Mouse (Mus musculus): ENCODE results near the gene Prss32.
A peak's percentile ranks its signal among the peaks of the same experiment; 100 is the strongest.
"Not testable (repeated sequence)": the region's sequence is repeated elsewhere in the genome, so short reads cannot be mapped to it uniquely, and the experiment has no call there.

The Prss32 gene

DNA sequence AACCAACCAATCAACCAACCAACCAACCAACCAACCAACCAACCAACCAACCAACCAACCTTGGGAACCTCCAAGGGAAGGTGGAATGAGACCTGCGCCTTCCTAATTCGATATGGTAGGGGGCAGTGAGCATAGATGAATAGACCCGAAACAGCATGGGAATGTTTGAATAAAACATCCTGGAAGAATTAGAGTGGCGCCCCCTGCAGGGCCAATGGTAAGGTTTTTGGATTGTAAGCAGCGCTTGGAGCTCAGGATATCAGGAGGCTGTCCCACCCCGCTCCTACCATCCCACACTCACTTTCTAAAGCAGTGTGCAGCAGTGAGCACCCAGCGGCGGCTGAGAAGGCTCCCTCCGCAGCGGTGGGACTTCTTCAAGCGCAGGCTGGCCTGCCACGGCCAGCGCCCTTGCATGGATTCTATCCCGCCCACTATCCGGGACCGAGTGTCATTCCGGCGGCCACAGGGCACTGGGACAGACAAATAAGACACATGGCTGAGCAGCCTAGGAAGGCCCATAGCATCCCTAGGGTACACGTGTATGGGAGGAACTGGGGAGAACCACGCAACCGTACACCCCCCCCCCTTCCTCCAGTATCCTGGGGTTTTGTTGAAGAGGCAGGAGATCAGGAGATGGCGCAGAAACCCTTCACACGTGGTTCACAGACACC lies 379 bp upstream of the Prss32 start:
- DNase-seq: no peak

DNA sequence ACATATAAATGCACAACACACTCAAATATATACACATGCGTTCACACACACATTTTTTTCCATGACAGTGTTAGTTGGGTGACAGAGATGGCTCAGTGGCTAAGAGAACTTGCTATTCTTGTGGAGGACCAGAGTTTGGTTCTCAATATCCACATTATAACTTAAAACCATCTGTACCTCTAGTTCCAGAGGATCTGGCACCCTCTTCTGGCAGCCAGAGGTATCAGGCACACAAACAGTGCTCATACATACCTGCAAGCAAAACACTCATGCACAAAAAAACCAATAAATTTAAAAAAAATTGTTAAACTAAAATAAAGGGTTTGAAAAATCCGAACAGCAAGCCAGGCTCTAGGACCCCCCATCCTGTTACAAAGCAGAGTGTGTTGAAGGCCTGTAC lies 6.4 kb downstream of the Prss32 start:
- no peak for DNase-seq

DNA sequence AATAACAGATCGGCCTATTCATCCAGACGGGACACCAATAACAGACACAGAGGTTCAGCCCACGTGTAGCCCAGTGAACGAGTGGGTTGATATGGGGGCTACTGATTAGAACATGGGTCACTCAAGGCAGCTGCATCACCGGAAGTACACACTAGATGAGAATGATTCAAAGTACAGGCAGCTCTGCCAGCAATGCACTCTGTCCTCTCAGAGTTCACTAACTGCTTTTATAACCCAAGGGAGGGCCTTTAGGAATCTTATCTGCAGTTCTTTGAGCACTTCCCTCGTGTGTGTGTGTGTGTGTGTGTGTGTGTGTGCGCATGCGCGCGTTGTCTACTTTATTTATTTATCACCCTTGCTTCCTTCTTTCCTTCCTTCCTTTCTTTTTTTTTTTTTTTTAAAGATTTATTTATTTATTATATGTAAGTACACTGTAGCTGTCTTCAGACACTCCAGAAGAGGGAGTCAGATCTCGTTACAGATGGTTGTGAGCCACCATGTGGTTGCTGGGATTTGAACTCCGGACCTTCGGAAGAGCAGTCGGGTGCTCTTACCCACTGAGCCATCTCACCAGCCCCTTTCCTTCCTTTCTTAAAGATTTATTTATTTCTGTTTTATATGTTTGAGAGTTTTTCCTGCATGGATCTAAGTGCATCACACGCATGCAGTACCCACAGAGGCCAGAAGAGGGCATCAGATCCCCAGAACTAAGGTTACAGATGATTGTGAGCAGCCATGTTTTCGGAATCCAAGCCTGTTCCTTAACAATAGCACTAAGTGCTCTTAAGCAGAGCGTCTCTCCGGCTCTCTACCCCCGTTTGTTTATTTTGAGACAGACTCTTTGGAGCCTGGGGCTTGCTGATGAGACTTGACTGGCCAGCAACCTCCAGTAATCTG lies 7.4 kb downstream of the Prss32 start:
- DNase-seq: peak; percentile 49 to 67

DNA sequence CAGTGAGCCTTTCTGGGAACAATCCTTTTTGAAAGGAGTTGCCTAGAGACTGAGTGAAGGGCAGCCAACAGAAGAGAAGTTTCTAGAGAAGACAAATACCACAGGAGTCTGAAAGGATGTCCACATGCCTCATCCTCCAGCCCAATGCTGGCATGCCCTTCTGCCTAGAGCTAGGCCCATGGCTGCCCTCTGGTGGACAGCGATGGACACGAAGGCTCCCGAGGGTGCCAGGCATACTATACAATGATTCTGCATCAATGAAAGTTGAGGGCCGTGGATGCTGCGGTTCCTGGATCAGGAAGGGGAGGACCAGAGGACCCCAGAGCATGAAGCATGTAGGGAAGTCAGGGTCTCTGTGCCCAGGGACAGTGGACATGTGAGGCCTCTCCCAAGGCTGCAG lies 9.6 kb downstream of the Prss32 start:
- DNase-seq: peak; percentile 12 to 20

DNA sequence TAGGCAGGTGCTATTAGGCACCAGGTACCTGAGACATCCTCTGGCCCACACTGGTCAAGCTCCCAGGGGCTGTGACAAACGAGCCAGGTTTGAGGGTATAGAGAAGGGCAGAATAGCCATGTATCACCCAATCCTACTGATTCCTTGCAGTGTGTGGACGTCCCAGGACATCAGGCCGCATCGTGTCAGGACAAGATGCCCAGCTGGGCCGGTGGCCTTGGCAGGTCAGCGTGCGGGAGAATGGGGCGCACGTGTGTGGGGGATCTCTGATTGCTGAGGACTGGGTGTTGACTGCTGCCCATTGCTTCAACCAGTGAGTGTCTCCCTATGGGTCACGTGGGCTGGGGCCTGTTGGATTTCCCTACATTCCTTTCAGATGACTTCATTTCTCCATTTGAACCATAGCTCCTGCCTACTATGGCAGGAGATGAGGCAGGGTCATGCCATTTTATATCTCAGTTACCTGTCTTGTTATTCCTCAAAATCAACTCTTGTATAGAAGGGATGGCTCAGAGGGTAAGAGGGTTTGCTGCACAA lies 10.6 kb downstream of the Prss32 start:
- no peak for DNase-seq

DNA sequence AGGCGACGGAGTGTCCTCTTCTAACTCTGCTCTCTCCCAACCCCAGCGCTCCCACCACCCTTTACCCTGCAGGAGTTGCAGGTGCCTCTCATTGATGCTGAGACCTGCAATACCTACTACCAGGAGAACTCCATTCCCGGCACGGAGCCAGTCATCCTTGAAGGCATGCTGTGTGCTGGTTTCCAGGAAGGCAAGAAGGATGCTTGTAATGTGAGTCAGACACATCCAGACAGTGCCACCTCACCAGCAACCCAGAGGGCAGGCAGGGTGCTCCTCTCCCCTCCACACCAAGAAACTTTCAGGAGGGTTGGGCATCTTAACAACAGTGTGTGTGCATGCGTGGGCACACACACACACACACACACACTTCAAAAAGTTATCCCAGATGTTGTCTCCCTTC lies 13.5 kb downstream of the Prss32 start:
- DNase-seq: no peak

DNA sequence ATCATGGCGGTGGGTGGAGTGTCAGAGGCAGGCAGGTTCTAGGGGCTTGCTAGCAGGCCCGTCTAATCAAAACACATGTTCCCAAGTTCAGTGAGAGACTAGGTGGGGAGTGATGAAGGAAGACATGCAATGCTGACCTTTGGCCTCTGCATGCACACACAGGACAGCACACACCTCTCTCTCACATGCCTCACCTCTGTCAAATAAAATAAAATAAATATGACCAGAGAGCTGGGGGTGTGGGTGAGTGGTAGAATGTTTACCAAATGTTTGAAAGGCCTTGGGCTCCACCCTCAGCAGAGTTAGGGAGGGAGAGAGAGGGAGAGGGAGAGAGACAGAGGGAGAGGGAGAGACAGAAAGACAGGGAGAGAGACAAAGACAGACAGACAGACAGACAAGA lies 14.3 kb downstream of the Prss32 start:
- DNase-seq: no peak

DNA sequence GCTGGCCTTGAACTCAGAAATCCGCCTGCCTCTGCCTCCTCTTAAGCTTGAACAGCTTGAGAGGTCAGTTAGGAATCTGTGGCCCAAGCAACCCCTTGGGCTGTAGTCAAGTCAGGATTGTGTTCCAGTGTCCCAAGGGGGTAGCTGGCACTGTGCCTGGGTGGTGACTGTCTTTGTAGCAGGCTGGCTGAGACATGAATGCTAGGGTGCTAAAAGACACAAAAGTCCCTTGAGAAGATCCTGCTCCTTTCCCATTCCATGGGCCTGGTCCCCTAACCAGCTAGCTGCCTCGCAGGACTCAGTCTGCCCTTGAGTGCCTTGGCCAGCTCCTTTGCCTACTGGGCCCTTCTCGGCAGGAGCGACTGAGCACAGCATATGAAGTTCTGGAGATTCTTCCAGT lies 19.3 kb downstream of the Prss32 start:
- no peak for DNase-seq

DNA sequence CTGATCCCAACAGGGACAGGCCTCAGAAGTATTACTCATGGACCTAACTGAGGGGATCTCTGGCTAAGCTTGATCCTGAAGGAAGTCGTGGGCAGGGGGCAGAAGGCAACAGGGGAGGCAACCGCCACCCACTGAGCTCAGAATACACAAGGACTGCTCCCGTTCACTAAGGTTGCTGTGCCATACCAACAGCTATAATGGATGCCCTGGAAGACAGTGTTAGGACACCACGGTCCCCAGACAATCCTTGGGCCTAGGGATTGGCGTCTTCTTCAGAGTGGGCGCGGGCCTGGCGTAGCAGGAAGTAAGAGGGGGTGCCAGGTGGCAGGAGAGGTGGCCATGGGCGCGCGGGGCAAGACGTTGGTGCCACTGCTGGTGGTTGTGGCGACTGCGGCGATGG lies 24.1 kb downstream of the Prss32 start, which contains the start of gene Prss21:
Prss21 (plus strand) TSS at position 301 of the 400 bp plus-strand sequence.
- DNase-seq: no peak

DNA sequence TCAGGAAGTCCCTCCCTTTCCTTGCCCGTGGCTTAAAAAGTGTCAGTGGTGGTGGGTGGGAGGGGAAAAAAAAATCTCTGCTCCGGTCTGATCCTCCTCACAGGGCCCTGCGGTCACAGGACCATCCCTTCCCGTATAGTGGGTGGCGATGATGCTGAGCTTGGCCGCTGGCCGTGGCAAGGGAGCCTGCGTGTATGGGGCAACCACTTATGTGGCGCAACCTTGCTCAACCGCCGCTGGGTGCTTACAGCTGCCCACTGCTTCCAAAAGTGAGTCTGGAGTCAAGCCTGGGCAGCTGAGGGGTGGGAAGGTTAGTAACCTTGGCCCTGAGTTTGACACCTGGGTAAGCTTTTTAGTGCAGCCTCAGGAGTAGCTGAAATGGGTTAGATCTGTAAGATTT lies 24.9 kb downstream of the Prss32 start:
- no peak for DNase-seq

DNA sequence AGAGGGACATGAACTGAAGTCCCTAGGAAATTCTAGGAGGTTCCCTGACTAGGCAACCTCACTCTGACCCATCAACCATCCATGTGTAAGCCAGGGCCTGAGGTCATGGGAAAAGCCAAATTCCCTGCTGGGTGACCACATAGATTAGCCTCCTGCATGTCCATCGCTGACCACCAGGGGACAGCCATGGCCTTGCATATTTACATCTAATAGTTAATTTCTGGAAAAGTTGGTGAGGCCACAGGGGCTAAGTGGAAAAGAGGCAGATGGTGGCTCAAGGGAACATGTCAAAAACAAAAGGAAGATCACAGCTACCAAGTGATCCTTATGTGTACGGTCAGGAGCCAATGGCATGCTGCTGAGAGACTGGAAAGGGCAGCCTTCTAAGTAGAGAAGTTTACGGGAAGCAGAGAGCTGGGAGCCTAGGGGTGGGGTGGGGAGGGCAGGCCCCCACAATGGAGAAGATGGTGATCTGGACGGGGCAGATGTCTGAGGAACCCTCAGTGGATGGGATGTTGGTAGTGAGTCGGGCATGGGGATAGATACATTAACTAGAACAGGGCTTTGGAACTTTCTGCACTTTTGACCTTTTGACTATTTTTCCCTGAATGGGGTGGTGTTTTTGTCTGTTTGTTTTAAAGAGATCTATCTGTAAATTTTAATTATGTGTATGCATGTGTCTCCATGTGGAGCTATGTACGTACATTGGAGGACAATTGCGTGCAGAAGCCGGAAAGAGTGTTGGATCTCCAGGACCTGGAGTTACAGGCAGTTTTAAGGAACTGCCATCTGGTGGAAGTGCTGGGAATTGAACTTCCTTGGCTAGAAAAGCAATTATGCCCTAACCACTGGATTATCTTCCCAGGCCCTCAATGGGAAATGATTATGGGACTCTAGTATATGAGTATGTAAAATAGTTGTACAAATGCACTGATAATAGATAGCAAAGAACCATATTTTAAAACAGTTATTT lies 30.5 kb downstream of the Prss32 start:
- peak; percentile 54 to 58 for DNase-seq

DNA sequence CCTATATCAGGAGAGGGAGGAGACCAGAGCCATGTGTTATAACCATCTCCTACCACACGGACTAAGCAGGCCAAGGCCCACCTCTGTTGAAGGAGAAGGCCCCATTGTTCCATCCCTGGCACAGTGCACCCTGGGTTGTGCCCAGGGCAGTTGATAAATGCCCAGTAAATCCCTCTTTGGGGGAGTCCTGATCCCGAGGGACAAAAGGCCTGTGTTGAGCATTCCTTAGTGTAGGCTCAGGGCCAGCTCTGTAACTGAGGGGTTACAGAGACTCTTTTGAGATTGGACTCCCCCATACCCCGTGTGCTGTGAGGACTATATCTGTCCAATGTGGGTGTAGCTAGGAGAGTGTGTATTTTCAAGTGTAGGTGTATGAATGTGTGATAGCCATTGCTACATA lies 33.1 kb downstream of the Prss32 start:
- DNase-seq: no peak

DNA sequence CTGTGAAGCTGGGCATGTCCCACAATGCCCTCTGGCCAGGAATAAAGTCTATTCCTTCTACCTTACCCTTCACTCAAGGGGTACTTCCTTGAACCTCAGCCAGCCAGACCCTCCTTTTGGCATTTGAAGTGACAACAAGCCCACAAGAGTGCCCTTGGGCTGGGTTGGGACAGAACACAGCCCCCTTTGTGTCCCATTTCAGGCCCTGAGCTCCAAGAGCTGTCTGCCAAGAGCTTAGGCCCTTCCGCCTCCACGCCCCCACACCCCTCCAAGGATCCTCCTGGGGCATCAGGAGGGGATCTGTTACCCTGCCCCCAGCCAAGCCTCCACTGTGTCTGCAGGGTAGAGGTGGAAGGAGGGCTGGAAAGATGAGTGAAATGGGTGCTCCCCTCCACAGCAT lies 33.5 kb downstream of the Prss32 start:
- no peak for DNase-seq

DNA sequence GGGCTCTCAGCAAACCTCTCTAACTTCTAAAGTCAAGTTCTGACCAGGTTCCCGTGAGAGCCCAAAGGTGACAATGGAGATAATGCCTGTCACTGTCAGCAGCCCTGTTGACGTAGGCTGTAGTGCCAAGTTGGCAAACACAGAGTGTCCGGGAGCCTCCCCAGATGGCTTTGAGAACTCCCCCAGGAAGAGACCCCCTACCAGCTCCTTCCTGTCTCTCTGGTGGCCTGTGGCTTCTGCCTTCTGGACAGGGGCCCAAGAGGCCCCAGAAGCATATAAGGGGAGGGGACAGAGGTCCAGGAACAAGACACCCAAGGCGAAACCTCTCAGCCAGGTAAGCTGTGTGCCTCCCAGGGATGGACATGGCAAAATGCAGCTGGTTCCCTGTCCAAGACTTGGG lies 36.9 kb downstream of the Prss32 start, which contains the start of the genes Dcpp1 and Dcpp2:
Dcpp1 (plus strand) TSS at position 301 of the 400 bp plus-strand sequence.
Dcpp2 (plus strand) TSS at position 305 of the 400 bp plus-strand sequence.
- not testable (repeated sequence) for DNase-seq
